Mouse (Mus musculus): ENCODE measurements around the gene Muc4.
A peak's percentile ranks its signal among the peaks of the same experiment; 100 is the strongest.

Gene Muc4

GRCm38 (mm10) chr16:32735586-32735985 is at the start of gene Muc4:
Muc4 (plus strand) TSS chr16:32735886.
- DNase-seq (ENCODE audit: low spot score): no peak

GRCm38 (mm10) chr16:32685998-32686397 is 49.7 kb upstream of the Muc4 start:
- DNase-seq (ENCODE audit: low spot score): no peak

- DNase-seq (ENCODE audit: low spot score): no peak
Measured at GRCm38 (mm10) chr16:32687221-32687620, 48.5 kb upstream of the Muc4 start.

GRCm38 (mm10) chr16:32688770-32689169 is 46.9 kb upstream of the Muc4 start:
- no peak for DNase-seq (ENCODE audit: low spot score)

GRCm38 (mm10) chr16:32689501-32689900 is 46.2 kb upstream of the Muc4 start:
- DNase-seq (ENCODE audit: low spot score): peak; percentile 84

GRCm38 (mm10) chr16:32696841-32697464 is 38.7 kb upstream of the Muc4 start:
- DNase-seq (ENCODE audit: low spot score): peak; percentile 69

GRCm38 (mm10) chr16:32697665-32698446 is 37.8 kb upstream of the Muc4 start:
- DNase-seq (ENCODE audit: low spot score): no peak

- no peak for DNase-seq (ENCODE audit: low spot score)
Measured at GRCm38 (mm10) chr16:32698550-32698949, 37.1 kb upstream of the Muc4 start.

- DNase-seq (ENCODE audit: low spot score): no peak
Measured at GRCm38 (mm10) chr16:32703312-32703912, 32.3 kb upstream of the Muc4 start.

GRCm38 (mm10) chr16:32705606-32706005 is 30.1 kb upstream of the Muc4 start:
- DNase-seq (ENCODE audit: low spot score): no peak

- DNase-seq (ENCODE audit: low spot score): no peak
Measured at GRCm38 (mm10) chr16:32707111-32707823, 28.4 kb upstream of the Muc4 start.

- no peak for DNase-seq (ENCODE audit: low spot score)
Measured at GRCm38 (mm10) chr16:32707824-32708456, 27.7 kb upstream of the Muc4 start.

- DNase-seq (ENCODE audit: low spot score): no peak
Measured at GRCm38 (mm10) chr16:32708457-32709033, 27.1 kb upstream of the Muc4 start.

- no peak for DNase-seq (ENCODE audit: low spot score)
Measured at GRCm38 (mm10) chr16:32709116-32709515, 26.6 kb upstream of the Muc4 start.

- DNase-seq (ENCODE audit: low spot score): no peak
Measured at GRCm38 (mm10) chr16:32710426-32711070, 25.1 kb upstream of the Muc4 start.

- no peak for DNase-seq (ENCODE audit: low spot score)
Measured at GRCm38 (mm10) chr16:32712202-32712601, 23.5 kb upstream of the Muc4 start.

GRCm38 (mm10) chr16:32713556-32713955 is 22.1 kb upstream of the Muc4 start:
- DNase-seq (ENCODE audit: low spot score): no peak

GRCm38 (mm10) chr16:32715364-32715763 is 20.3 kb upstream of the Muc4 start:
- peak; percentile 68 for DNase-seq (ENCODE audit: low spot score)

GRCm38 (mm10) chr16:32723163-32723562 is 12.5 kb upstream of the Muc4 start:
- DNase-seq (ENCODE audit: low spot score): no peak

- no peak for DNase-seq (ENCODE audit: low spot score)
Measured at GRCm38 (mm10) chr16:32723767-32724166, 11.9 kb upstream of the Muc4 start.

GRCm38 (mm10) chr16:32724259-32724658 is 11.4 kb upstream of the Muc4 start:
- no peak for DNase-seq (ENCODE audit: low spot score)

Data from retina, embryonic 14.5 days (tissue).